Mouse (Mus musculus) adrenal gland, postnatal 36 days (tissue): ENCODE data around the gene Elmod2. TPM values are rescaled to one million over a fixed set of nuclear protein-coding genes. Genes with fewer than 3 reads are reported as not detected.

Experiments
- DNase-seq, 2 experiments: peaks; one replicate each; pipeline ENCODE4 v3.0.0; 2021; ENCODE audit warnings: mixed read lengths in 1 of 2
- total RNA-seq, 2 experiments: library from RNA; stranded (reverse); gene quantifications; 2 replicates each; pipeline ENCODE4 v1.2.3; 2021

Gene Elmod2
- total RNA-seq, 2 experiments from 2014 or later, result 22.4 to 25.4 TPM

DNA sequence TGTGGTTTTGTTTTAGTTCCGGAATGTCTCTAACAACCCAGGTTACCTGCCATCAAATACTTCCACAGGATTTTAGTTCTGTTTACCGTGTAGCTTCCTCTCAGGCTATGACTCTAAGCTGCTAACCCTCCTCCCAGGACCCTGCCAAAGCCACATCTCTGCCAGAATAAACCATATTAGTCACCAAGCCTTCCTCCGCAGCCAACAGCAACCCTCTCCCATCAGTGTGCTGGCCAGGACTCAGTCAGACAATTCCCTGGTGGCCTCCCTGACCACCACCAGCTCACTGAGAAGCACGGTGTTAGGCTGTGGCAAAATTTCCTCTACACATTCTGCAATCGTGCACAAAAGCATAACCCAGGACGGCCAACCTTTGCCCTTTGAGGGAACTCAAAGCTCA lies 53.9 kb downstream of the Elmod2 start:
- DNase-seq, result peak; percentile 28 to 32

DNA sequence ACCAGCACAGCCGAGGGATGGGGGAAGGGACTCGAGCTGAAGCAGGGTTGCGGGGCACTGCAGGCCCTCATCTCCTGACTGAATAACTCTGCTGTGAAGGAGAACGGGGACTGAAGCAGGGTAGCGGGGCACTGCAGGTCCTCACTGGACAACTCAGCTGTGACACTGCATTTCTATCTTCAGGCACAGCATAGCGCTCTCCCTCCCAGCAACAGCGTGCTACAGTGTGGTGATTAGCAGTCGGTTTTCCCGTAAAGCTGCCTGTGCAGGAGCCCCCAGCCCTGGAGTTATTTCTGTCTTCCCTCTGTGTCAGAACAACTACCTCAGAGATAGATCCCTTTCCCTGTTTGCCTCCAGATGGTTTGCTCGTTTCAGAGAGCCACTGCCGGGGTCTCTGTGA lies 57.8 kb downstream of the Elmod2 start:
- DNase-seq, result no peak

DNA sequence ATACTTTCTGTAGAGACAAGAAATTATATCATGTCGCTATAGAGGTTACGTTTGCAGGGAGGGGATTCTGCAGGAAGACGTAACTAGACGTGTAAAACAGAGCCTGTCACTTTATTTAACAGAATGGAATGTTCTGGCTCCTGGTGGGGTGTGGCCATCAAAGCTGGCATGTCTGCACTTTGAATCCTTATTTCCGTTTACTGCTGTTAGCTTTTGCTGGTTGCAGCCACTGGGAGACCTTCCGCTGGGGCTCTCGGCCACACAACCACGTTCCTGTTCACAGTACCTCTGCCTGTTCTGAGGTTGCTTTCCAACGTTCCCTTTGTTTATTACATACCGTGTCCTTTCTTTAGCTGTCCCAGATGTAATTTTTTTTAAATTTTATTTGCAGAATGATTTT lies 59.8 kb downstream of the Elmod2 start:
- DNase-seq, result peak in 1 of 2 experiments; percentile 12

DNA sequence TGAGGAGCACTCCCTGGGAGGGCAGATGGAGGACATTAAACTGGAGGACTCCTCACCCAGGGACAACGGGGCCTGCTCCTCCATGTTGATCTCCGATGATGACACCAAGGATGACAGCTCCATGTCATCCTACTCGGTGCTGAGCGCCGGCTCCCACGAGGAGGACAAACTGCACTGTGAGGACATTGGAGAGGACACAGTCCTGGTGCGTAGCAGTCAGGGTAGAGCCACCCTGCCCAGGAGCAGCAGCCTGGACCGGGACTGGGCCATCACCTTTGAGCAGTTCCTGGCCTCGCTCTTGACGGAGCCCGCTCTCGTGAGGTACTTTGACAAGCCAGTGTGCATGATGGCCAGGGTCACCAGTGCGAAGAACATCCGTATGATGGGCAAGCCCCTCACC lies 61.1 kb downstream of the Elmod2 start:
- DNase-seq, result no peak

Other genes starting within 250 kb of the Elmod2 start
- 10 to 100 TPM in 1 of 2 experiments, 1 to 10 TPM in 1; 5.9 to 10.5 TPM for gene Tbc1d9, start 167.1 kb downstream of the Elmod2 start, total RNA-seq
- gene Gm10645, start 166.3 kb downstream of the Elmod2 start, total RNA-seq, result under 1 TPM; 0.36 to 0.43 TPM
- 100 to 1,000 TPM; 518 to 847 TPM for gene Ucp1, start 42.1 kb downstream of the Elmod2 start, total RNA-seq
- gene Mgat4d, start 16.0 kb upstream of the Elmod2 start, total RNA-seq, result not detected
- under 1 TPM in 1 of 2 experiments, not detected in 1; 0.13 TPM for gene Clgn, start 57.4 kb upstream of the Elmod2 start, total RNA-seq
- gene Scoc, start 125.9 kb upstream of the Elmod2 start, total RNA-seq, result 10 to 100 TPM; 75.2 to 83.3 TPM
- not detected for gene Olfr370, start 203.3 kb upstream of the Elmod2 start, total RNA-seq
- gene Ndufb7, start 234.2 kb upstream of the Elmod2 start, total RNA-seq, result 100 to 1,000 TPM; 218 to 228 TPM